Mouse (Mus musculus) megakaryocyte, embryonic 14.5 days (primary cell): ENCODE data around the gene Mcts2.

Experiments used
- FLI1 ChIP-seq: IDR thresholded peaks from 2 replicates; pipeline ENCODE4 v1.6.1; 2012; ENCODE audit warnings: low read length, inconsistent platforms, mixed read lengths
- GATA1 ChIP-seq: IDR thresholded peaks from 3 replicates; pipeline ENCODE4 v1.6.1; 2012; ENCODE audit warnings: mixed read lengths, low read length, inconsistent platforms, borderline replicate concordance

DNA sequence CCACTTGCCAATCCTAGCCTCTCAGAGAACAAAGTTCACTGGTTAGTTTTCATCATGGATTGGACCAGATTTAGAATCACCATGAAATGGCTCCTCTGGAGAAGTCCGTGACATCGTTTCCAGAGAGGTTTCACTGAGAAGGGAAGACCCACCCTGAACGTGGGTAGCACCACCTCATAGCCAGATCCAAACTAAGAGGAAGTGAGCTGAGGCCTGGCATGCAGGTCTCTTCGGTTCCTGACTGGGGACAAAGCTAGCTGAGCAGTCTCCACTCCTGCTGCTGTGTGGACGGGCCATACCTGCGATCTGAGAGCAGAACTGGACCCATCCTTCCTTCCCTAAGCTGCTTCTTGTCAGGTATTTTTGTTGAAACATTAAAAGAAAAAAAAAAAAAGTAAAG, 25.7 kb upstream of the Mcts2 start:
- no peak for TF ChIP-seq FLI1
- TF ChIP-seq GATA1 = no peak
